Mouse (Mus musculus) heart, adult 9 months (tissue): Measurements from ENCODE around the gene Etv6.
"Not testable (repeated sequence)": the region's sequence is repeated elsewhere in the genome, so short reads cannot be mapped to it uniquely, and the experiment has no call there.

ENCODE experiments used
- DNase-seq, 2 experiments: peaks; one replicate each; pipeline ENCODE4 v3.0.0; 2022; ENCODE audit warnings: low spot score in 2 of 2

The Etv6 gene

GRCm38 (mm10) chr6:134035490-134036405, at the start of gene Etv6:
TSS of gene Etv6 (plus strand) at chr6:134035700.
- DNase-seq = peak; percentile 87 to 88

GRCm38 (mm10) chr6:133986161-133986560, 49.3 kb upstream of the Etv6 start:
- no peak for DNase-seq

GRCm38 (mm10) chr6:133987068-133987591, 48.4 kb upstream of the Etv6 start:
- DNase-seq = no peak

GRCm38 (mm10) chr6:133988011-133988410, 47.5 kb upstream of the Etv6 start:
- no peak for DNase-seq

- DNase-seq = no peak
Observed at GRCm38 (mm10) chr6:133997461-133997860, 38.0 kb upstream of the Etv6 start.

- peak in 1 of 2 experiments; percentile 26 for DNase-seq
Observed at GRCm38 (mm10) chr6:133997935-133998334, 37.6 kb upstream of the Etv6 start.

GRCm38 (mm10) chr6:134014488-134015110, 20.9 kb upstream of the Etv6 start:
- not testable (repeated sequence) for DNase-seq

GRCm38 (mm10) chr6:134018807-134019206, 16.7 kb upstream of the Etv6 start:
- no peak for DNase-seq

GRCm38 (mm10) chr6:134020821-134021220, 14.7 kb upstream of the Etv6 start:
- DNase-seq = no peak

- DNase-seq = no peak
Observed at GRCm38 (mm10) chr6:134026264-134026663, 9.2 kb upstream of the Etv6 start.

- no peak for DNase-seq
Observed at GRCm38 (mm10) chr6:134027022-134027421, 8.5 kb upstream of the Etv6 start.

- DNase-seq = no peak
Observed at GRCm38 (mm10) chr6:134032451-134032850, 3.0 kb upstream of the Etv6 start.

GRCm38 (mm10) chr6:134034436-134034835, 1.1 kb upstream of the Etv6 start:
- peak in 1 of 2 experiments; percentile 44 for DNase-seq

- DNase-seq = peak; percentile 87 to 89
Observed at GRCm38 (mm10) chr6:134034904-134035489, 503 bp upstream of the Etv6 start.

- DNase-seq = no peak
Observed at GRCm38 (mm10) chr6:134036491-134036911, 1.0 kb downstream of the Etv6 start.

- no peak for DNase-seq
Observed at GRCm38 (mm10) chr6:134036951-134037431, 1.5 kb downstream of the Etv6 start.

- no peak for DNase-seq
Observed at GRCm38 (mm10) chr6:134037960-134038359, 2.5 kb downstream of the Etv6 start.

GRCm38 (mm10) chr6:134038881-134039280, 3.4 kb downstream of the Etv6 start:
- peak in 1 of 2 experiments; percentile 47 for DNase-seq

- DNase-seq = no peak
Observed at GRCm38 (mm10) chr6:134039351-134039750, 3.9 kb downstream of the Etv6 start.

- no peak for DNase-seq
Observed at GRCm38 (mm10) chr6:134040312-134040711, 4.8 kb downstream of the Etv6 start.

GRCm38 (mm10) chr6:134041286-134041685, 5.8 kb downstream of the Etv6 start:
- no peak for DNase-seq

- no peak for DNase-seq
Observed at GRCm38 (mm10) chr6:134041916-134042315, 6.4 kb downstream of the Etv6 start.
